Mouse (Mus musculus) bone marrow macrophage, adult 2 months (primary cell): ENCODE measurements around the gene Sphk1. TPM values are rescaled to one million over a fixed set of nuclear protein-coding genes. Genes with fewer than 3 reads are reported as not detected.
A peak's percentile ranks its signal among the peaks of the same experiment; 100 is the strongest.
"Not testable (repeated sequence)": the region's sequence is repeated elsewhere in the genome, so short reads cannot be mapped to it uniquely, and the experiment has no call there.

Experiments used
- H3K27ac ChIP-seq: 2 replicates; pipeline ENCODE4 v1.5.1; 2012; ENCODE audit warnings: low read depth, low read length; ENCODE audit not compliant: insufficient read depth
- H3K4me1 ChIP-seq: 2 replicates; pipeline ENCODE4 v1.6.1; 2012; ENCODE audit warnings: low read length; ENCODE audit not compliant: control insufficient read depth, insufficient read depth
- H3K4me3 ChIP-seq: 2 replicates; pipeline ENCODE4 v1.5.1; 2012; ENCODE audit warnings: mild to moderate bottlenecking, low read length, moderate library complexity; ENCODE audit not compliant: insufficient read depth
- CTCF ChIP-seq: IDR thresholded peaks from 2 replicates; pipeline ENCODE4 v1.5.1; 2012; ENCODE audit warnings: low read depth, mild to moderate bottlenecking, low read length, moderate library complexity
- POLR2A ChIP-seq: IDR thresholded peaks from 2 replicates; pipeline ENCODE4 v1.6.1; 2012; ENCODE audit warnings: mild to moderate bottlenecking, low read depth, low read length, borderline replicate concordance
- polyA plus RNA-seq: library from polyadenylated mRNA; stranded (reverse); fragments of >200 nt; gene quantifications from 2 replicates; pipeline ENCODE4 v1.2.4, GENCODE M21; 2012; ENCODE audit not compliant: missing spikeins, insufficient read depth, insufficient read length

Sphk1 gene
- not detected in 2 replicates for polyA plus RNA-seq

- Histone ChIP-seq H3K27ac (no peak within 1 kb of the TSS), H3K4me1 (no peaks in the 10 kb centered on the region)
Observed at GRCm38 (mm10) chr11:116530187-116531147, at the start of gene Sphk1. Gene Sphk1 (plus strand): TSS chr11:116530925.

GRCm38 (mm10) chr11:116480975-116481374 is 49.8 kb upstream of the Sphk1 start:
- Histone ChIP-seq H3K27ac (no peak overlapping the region), H3K4me1 (no peaks in the 10 kb centered on the region), H3K4me3 (no peak overlapping the region)
- no peak for TF ChIP-seq CTCF

More at GRCm38 (mm10) chr11:116530187-116531147, at the start of gene Sphk1:
- H3K4me3 ChIP-seq = peak within 1 kb of the TSS; percentile 7; the same call in 1 of the 2 replicates
- TF ChIP-seq POLR2A = no peak
- no peak for TF ChIP-seq CTCF

DNA sequence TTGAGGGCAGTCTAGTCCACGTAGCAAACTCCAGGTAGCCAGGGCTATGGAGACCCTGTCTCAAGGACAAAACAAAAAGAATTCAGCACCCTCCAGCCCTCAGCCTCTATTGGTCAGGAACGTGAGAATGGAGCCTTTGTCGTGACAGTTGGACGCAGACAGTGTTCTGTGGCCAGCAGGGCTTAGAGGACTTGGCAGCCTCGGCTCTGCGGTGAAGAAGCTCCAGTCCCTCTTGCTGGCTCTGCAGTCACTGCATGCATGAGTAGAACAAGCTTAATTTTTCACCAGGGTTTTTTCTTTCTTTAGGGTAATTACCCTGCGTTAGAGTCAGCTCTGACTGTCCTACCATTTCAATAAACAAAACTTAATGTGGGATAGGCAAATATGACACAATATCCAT is 48.9 kb upstream of the Sphk1 start:
- no peak overlapping the region for H3K27ac ChIP-seq
- no peaks in the 10 kb centered on the region for H3K4me1 ChIP-seq
- no peak for TF ChIP-seq CTCF
- no peak for TF ChIP-seq POLR2A
- H3K4me3 ChIP-seq = no peak overlapping the region

- Histone ChIP-seq H3K4me1 (peaks cover 3% of the 10 kb centered on the region; the same call in 1 of the 2 replicates), H3K4me3 (no peak overlapping the region), H3K27ac (no peak overlapping the region)
- TF ChIP-seq CTCF (no peak), POLR2A (no peak)
Observed at GRCm38 (mm10) chr11:116484261-116484660, 46.5 kb upstream of the Sphk1 start.

DNA sequence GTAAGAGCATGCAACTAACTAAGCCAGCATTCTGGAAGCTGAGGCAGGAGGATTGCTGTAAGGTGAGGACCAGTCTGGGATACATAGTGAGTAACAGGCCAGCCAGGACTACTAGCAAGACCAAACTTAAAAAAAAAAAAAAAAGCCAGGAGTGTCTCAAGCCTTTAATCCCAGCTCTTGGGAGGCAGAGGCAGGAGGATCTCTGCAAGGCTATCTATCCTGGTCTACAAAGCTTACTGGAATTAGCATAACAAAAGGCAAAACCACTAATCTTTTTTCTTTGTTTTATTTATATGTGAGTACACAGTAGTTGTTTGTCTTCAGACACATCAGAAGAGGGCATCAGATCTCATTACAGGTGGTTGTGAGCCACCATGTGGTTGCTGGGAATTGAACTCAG is 42.5 kb upstream of the Sphk1 start:
- no peak overlapping the region for H3K27ac ChIP-seq
- no peak for TF ChIP-seq CTCF
- TF ChIP-seq POLR2A = no peak
- H3K4me1 ChIP-seq = peaks cover 8% of the 10 kb centered on the region
- H3K4me3 ChIP-seq = no peak overlapping the region

DNA sequence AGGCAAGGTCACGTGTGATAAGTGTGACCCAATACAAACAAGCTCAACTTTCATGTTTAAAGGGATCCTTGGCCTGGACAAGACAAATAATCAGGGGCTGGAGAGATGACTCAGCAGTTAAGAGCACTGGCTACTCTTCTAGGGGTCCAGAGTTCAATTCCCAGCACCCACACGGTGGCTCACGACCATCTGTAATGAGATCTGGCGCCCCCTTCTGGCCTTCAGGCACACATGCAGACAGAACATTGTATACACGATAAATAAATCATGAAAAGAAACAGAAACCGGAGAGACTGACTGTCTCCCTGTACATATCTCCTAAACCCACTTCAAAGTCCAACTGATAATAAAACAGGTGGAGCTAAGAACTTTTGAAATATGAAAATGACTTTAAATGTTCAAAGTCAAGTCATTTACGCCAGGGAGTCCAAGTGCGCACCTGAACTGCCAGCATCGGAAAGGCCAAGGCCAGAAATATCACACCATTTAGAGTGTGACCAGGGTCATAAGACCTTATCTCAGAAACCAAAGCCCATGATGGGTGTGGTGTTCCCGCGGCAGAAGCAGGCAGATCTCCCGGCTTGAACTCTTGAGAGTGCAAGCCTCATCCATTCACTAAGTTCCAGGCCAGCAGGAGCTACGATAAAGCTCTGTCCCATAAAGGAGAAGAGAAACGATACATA is 41.9 kb upstream of the Sphk1 start:
- peaks cover 12% of the 10 kb centered on the region for H3K4me1 ChIP-seq
- no peak overlapping the region for H3K27ac ChIP-seq
- TF ChIP-seq CTCF = peak; percentile 72
- no peak for TF ChIP-seq POLR2A
- H3K4me3 ChIP-seq = peak overlapping the region; percentile 99

- TF ChIP-seq POLR2A (no peak), CTCF (no peak)
- Histone ChIP-seq H3K4me1 (peaks cover 12% of the 10 kb centered on the region), H3K4me3 (peak overlapping the region; percentile 99), H3K27ac (peak overlapping the region; percentile 85)
Observed at GRCm38 (mm10) chr11:116489771-116490231, 40.9 kb upstream of the Sphk1 start.

GRCm38 (mm10) chr11:116490232-116491107 is 40.3 kb upstream of the Sphk1 start:
- peak overlapping the region; percentile 85 for H3K27ac ChIP-seq
- TF ChIP-seq POLR2A (no peak), CTCF (no peak)
- peak overlapping the region; percentile 99 for H3K4me3 ChIP-seq
- peaks cover 12% of the 10 kb centered on the region for H3K4me1 ChIP-seq

DNA sequence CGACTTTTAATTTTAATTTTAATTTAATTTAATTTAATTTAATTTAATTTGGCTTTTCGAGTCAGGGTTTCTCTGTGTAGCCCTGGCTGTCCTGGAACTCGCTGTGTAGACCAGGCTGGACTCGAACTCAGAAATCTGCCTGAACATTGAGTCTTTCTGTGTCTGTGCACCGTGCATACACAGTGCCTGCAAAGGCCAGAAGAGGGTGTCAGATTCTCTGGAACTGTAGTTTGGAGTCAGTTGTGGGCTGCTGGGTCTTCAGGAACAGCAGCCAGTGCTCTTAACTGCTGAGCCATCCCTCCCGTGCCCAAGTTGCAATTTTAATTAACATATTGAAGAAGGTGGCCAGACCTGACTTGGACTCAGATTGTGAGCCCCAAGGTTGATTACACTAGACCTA is 39.4 kb upstream of the Sphk1 start:
- H3K4me3 ChIP-seq = no peak overlapping the region
- no peak overlapping the region for H3K27ac ChIP-seq
- peaks cover 12% of the 10 kb centered on the region for H3K4me1 ChIP-seq
- TF ChIP-seq CTCF (no peak), POLR2A (no peak)

- not testable (repeated sequence) for H3K27ac ChIP-seq, H3K4me3 ChIP-seq
- peaks cover 12% of the 10 kb centered on the region for H3K4me1 ChIP-seq
Observed at GRCm38 (mm10) chr11:116492507-116492906, 38.2 kb upstream of the Sphk1 start.
